Mouse (Mus musculus) embryonic facial prominence, embryonic 12.5 days (tissue): ENCODE measurements at regions not wholly inside any gene's neighbourhood (a gene's known extent, or its start where the extent isn't known, plus 50 kb on each side); places are given as distances from the start of the nearest gene placed in this dataset.

Experiments
- ATAC-seq: fragments of 200-750 bp; cut with Nextera tagmentation; 2 replicates; pipeline ENCODE4 v1.8.0; 2017; ENCODE audit not compliant: insufficient number of reproducible peaks, insufficient read depth, low FRiP score, low TSS enrichment
- H3K27ac ChIP-seq: fragments of 300-500 bp; sonication (generic); 2 replicates; pipeline ENCODE4 v1.5.1; 2016; ENCODE audit warnings: mild to moderate bottlenecking
- H3K27me3 ChIP-seq: fragments of 300-500 bp; sonication (generic); 2 replicates; pipeline ENCODE4 v1.6.1; 2016; ENCODE audit warnings: mild to moderate bottlenecking, moderate library complexity
- H3K36me3 ChIP-seq: fragments of 300-500 bp; sonication (generic); 2 replicates; pipeline ENCODE4 v1.6.1; 2016; ENCODE audit warnings: mild to moderate bottlenecking
- H3K4me1 ChIP-seq: fragments of 300-500 bp; sonication (generic); 2 replicates; pipeline ENCODE4 v1.6.1; 2016
- H3K4me2 ChIP-seq: fragments of 300-500 bp; sonication (generic); replicated peaks from 2 replicates; pipeline ENCODE4 v1.6.1; 2016; ENCODE audit warnings: mild to moderate bottlenecking, moderate library complexity
- H3K4me3 ChIP-seq: fragments of 300-500 bp; sonication (generic); 2 replicates; pipeline ENCODE4 v1.5.1; 2016; ENCODE audit warnings: mild to moderate bottlenecking
- H3K9ac ChIP-seq: fragments of 300-500 bp; sonication (generic); 2 replicates; pipeline ENCODE4 v1.6.1; 2016; ENCODE audit warnings: mild to moderate bottlenecking, moderate library complexity
- H3K9me3 ChIP-seq: fragments of 300-500 bp; sonication (generic); 2 replicates; pipeline ENCODE4 v1.6.1; 2016; ENCODE audit warnings: mild to moderate bottlenecking, moderate library complexity
- WGBS: fragments of 180-500 bp; shearing (Covaris S2); methylation state at CpG from one replicate; pipeline ENCODE4 v1.1.7; 2016; 5-methylcytosine and 5-hydroxymethylcytosine counted together

DNA sequence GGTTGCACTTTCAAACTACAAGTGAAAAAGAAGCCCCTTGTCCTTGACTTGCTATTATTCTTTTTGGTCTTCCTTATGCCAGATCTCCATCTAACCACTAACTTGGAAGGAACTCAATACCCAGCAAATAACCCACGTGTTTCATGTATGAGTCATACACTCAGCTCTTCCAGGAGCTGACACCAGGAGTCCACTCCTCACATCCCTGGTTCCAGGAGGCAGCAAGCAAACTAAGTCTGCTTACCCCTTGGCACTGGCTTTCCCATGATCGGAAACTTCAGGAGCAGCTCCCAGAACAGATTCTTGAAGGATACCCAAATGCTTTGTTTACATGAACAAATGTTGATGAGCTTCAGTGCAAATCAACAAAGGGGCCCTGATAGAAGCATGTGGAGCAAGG, 421.1 kb upstream of the 3110018I06Rik start:
- ATAC-seq: no peak
- no peak overlapping the region for H3K4me3 ChIP-seq
- no peak overlapping the region for H3K27ac ChIP-seq
- H3K9ac ChIP-seq: no peak overlapping the region
- no peaks in the 10 kb centered on the region for H3K4me1 ChIP-seq
- H3K36me3 ChIP-seq: no peaks in the 10 kb centered on the region
- 89% methylated on average over 2 of the region's 2 CpGs for WGBS
- H3K4me2 ChIP-seq: no peak overlapping the region
- no peaks in the 10 kb centered on the region for H3K9me3 ChIP-seq
- no peaks in the 10 kb centered on the region for H3K27me3 ChIP-seq

DNA sequence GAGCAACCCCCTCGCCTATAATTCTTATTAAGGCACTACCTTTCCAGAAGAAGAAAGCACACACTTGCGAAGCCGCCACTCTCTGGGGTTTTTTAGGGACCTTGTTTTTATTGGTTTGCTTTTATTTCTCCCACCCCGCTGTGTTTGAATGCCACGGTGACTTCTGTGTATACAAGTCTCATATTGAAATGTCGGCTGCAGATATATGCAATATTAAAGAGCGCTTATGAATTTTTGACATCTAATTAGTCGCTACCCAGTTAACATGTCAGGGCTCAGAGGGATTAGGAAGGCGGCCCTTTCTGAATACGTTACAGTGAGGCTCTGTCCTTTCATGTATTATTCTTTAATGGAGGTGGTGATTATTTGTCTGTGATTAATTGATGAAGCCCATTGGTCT, 405.9 kb upstream of the 3110018I06Rik start:
- Histone ChIP-seq H3K27me3 (no peaks in the 10 kb centered on the region), H3K4me3 (no peak overlapping the region), H3K9me3 (no peaks in the 10 kb centered on the region), H3K4me1 (peaks cover 18% of the 10 kb centered on the region), H3K9ac (no peak overlapping the region), H3K4me2 (no peak overlapping the region), H3K36me3 (no peaks in the 10 kb centered on the region), H3K27ac (no peak overlapping the region)
- no peak for ATAC-seq
- WGBS: 78% methylated on average over 10 of the region's 10 CpGs

GRCm38 (mm10) chr12:107085058-107085905, 403.1 kb upstream of the 3110018I06Rik start:
- ATAC-seq: no peak
- no peaks in the 10 kb centered on the region for H3K9me3 ChIP-seq
- H3K9ac ChIP-seq: no peak overlapping the region
- no peak overlapping the region for H3K4me3 ChIP-seq
- peak overlapping the region; percentile 50; the same call in 1 of the 2 replicates for H3K27ac ChIP-seq
- peak overlapping the region; percentile 24 for H3K4me2 ChIP-seq
- H3K27me3 ChIP-seq: no peaks in the 10 kb centered on the region
- H3K4me1 ChIP-seq: peaks cover 18% of the 10 kb centered on the region
- 17% methylated on average over 14 of the region's 14 CpGs for WGBS
- no peaks in the 10 kb centered on the region for H3K36me3 ChIP-seq

DNA sequence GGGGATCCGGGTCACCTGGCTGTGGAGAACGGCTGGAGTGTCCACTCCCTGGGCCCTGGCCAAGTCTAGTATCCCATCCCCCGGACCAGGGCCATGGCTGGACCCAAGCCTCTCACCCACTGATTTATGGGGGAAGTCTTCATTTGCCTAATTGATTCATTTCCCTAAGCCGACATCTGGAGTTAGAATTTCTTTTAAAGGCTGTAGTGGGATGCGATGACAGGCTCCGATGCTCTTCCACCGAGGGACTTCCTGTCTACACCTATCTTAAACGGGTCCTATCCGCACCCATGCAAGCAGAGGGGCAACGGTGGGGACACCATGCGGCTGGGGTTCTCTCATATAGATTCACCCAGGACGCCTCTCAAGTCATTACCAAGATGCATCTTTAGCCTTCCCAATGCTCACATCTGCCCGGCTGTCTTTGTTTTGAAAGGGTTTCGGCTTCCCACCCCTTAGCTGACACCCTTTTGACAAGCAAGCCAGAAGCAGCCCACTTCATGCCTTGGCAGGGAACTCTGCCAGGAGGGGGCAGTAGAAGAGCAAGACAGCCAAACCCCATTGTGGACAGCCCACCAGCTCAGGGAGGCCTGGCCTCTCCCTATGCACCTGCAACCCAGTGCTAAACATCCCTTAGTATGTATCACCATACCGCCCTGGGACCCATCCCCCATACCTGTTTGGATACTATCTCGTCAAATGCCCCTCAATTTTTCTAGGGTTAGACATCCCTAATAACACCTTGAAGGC, 402.4 kb upstream of the 3110018I06Rik start:
- no peaks in the 10 kb centered on the region for H3K9me3 ChIP-seq
- ATAC-seq: peak; percentile 72; the same call in 1 of the 2 replicates
- no peaks in the 10 kb centered on the region for H3K27me3 ChIP-seq
- H3K27ac ChIP-seq: no peak overlapping the region
- no peaks in the 10 kb centered on the region for H3K36me3 ChIP-seq
- H3K4me3 ChIP-seq: no peak overlapping the region
- no peak overlapping the region for H3K9ac ChIP-seq
- 27% methylated on average over 16 of the region's 16 CpGs for WGBS
- H3K4me1 ChIP-seq: peaks cover 18% of the 10 kb centered on the region
- peak overlapping the region; percentile 21 for H3K4me2 ChIP-seq

GRCm38 (mm10) chr12:107092151-107092550, 396.3 kb upstream of the 3110018I06Rik start:
- 88% methylated on average over 3 of the region's 3 CpGs for WGBS
- Histone ChIP-seq H3K36me3 (no peaks in the 10 kb centered on the region), H3K4me1 (no peaks in the 10 kb centered on the region), H3K4me3 (no peak overlapping the region), H3K9ac (no peak overlapping the region), H3K4me2 (no peak overlapping the region), H3K9me3 (no peaks in the 10 kb centered on the region), H3K27ac (no peak overlapping the region), H3K27me3 (no peaks in the 10 kb centered on the region)
- no peak for ATAC-seq

DNA sequence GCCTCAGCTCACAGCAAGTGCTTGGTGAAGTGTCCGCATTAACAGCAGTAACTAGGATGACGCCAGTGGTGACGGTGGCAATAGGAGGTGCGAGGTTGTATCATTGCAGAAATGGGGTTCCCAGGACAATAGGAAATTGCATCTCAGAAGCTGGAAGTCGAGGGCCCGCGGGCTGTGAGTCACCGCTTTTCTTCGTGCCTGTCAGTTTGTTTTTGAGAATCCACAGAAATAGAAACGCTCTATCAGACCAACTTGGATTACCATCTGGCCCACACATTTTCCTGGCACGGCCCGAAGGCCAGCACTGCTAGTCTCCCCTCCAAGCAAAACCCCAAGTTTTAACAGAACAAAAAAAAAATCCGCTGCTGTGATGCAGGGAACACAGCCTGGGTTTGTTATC, 395.1 kb upstream of the 3110018I06Rik start:
- H3K9me3 ChIP-seq: no peaks in the 10 kb centered on the region
- H3K9ac ChIP-seq: no peak overlapping the region
- 73% methylated on average over 13 of the region's 13 CpGs for WGBS

GRCm38 (mm10) chr12:107095409-107095808, 393.0 kb upstream of the 3110018I06Rik start:
- Histone ChIP-seq H3K9ac (no peak overlapping the region), H3K27me3 (no peaks in the 10 kb centered on the region), H3K36me3 (no peaks in the 10 kb centered on the region), H3K9me3 (no peaks in the 10 kb centered on the region), H3K4me1 (no peaks in the 10 kb centered on the region), H3K4me2 (no peak overlapping the region), H3K4me3 (no peak overlapping the region), H3K27ac (no peak overlapping the region)
- no peak for ATAC-seq
- 65% methylated on average over 6 of the region's 6 CpGs for WGBS

More for the DNA sequence above, 395.1 kb upstream of the 3110018I06Rik start:
- Histone ChIP-seq H3K27ac (no peak overlapping the region), H3K4me3 (no peak overlapping the region), H3K27me3 (no peaks in the 10 kb centered on the region), H3K4me2 (no peak overlapping the region), H3K36me3 (no peaks in the 10 kb centered on the region), H3K4me1 (no peaks in the 10 kb centered on the region)
- no peak for ATAC-seq

- H3K4me2 ChIP-seq: no peak overlapping the region
- ATAC-seq: no peak
- no peak overlapping the region for H3K4me3 ChIP-seq
- no peaks in the 10 kb centered on the region for H3K27me3 ChIP-seq
- no peak overlapping the region for H3K9ac ChIP-seq
- no peaks in the 10 kb centered on the region for H3K4me1 ChIP-seq
- H3K36me3 ChIP-seq: no peaks in the 10 kb centered on the region
- WGBS: 49% methylated on average over 8 of the region's 8 CpGs
- H3K27ac ChIP-seq: no peak overlapping the region
- no peaks in the 10 kb centered on the region for H3K9me3 ChIP-seq
These were observed 383.9 kb upstream of the 3110018I06Rik start for GRCm38 (mm10) chr12:107104570-107104969.

DNA sequence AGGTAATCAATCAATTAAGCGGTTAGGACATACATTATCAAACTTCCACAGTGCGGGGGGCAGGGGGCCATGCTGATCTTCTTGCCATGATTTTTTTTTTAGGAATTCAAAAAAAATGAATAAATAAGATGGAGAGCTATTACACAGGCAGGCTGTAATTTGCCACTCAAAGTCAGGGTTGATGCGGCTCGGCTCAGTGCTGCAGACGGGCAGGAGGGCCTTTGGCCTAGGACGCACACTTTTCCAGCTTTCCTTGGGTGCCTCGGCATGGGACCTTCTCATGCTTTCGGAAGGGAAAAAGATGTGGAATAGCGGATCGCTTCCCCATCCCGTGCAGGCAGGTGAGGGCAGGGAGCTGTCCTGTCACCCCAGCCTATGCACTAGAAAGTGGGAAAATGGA, 383.4 kb upstream of the 3110018I06Rik start:
- H3K9ac ChIP-seq: no peak overlapping the region
- no peak overlapping the region for H3K4me3 ChIP-seq
- ATAC-seq: no peak
- no peak overlapping the region for H3K27ac ChIP-seq
- H3K9me3 ChIP-seq: no peaks in the 10 kb centered on the region
- H3K36me3 ChIP-seq: no peaks in the 10 kb centered on the region
- 56% methylated on average over 11 of the region's 11 CpGs for WGBS
- H3K4me1 ChIP-seq: no peaks in the 10 kb centered on the region
- no peaks in the 10 kb centered on the region for H3K27me3 ChIP-seq
- H3K4me2 ChIP-seq: no peak overlapping the region

DNA sequence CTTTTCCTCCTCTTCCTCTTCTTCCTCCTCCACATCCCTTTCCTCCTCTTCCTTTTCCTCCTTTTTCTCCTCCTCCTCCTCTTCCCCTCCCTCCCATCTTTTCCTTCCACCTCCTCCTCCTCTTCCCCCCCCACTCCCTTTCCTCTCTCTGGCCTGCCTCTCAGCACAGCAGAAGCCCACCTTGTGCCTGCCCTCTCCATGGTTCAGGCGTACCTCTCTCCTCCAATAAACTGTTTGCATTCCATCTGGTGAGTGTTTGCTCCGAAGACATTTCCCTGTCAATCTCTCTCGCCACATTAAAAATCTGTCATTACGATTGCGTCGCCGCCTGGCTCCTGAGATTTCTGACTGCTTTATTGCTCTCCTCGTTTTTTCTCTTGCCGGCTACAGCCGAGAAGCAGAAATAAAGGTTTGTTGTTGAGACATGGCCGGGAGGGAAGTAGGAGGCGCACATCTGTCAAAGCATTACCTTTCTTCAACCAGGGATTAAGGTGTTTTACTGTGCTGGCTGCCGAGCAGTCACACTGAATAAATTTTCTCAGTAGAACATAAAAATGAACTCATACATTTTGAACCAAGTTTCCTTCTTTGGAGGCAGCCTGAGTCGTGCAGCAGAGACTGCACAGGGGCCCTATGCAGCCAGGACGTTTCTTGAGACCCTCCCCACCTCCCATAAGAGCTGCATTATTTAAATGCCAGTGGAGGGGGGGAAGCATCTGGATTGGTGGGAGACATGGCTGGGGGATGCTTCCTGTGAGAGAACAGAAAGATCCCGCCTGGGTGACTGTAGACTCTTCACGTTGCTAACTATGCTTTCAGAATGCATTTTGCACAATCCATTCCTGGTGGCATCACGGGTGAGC, 376.3 kb upstream of the 3110018I06Rik start:
- 34% methylated on average over 18 of the region's 18 CpGs for WGBS
- Histone ChIP-seq H3K9ac (no peak overlapping the region), H3K4me2 (peak overlapping the region; percentile 24; the same call in 1 of the 2 replicates), H3K27ac (0 out of 2 replicates have a peak overlapping the region, but pooled peaks have one; percentile 9), H3K27me3 (no peaks in the 10 kb centered on the region), H3K4me1 (peaks cover 10% of the 10 kb centered on the region; the same call in 1 of the 2 replicates), H3K36me3 (no peaks in the 10 kb centered on the region), H3K4me3 (no peak overlapping the region), H3K9me3 (no peaks in the 10 kb centered on the region)
- no peak for ATAC-seq

DNA sequence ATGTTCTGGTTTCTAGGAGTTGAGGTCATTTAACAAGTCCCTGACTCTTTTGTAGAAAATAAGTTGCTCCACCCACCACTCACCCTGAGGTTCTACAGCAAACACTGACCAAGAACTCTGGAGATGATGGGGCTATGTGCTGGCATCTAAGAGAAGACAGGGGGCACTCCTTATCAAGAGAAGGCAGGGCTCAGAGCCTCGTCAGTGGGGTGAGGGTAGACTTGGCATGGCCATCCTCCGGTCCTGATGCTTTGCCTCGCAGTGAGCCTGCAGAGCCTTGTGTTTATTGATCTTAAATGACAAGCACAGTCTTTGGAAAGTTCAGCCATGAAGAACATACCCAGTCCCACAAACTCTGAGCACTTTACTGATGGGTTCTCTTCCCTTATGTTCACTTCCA, 370.1 kb upstream of the 3110018I06Rik start:
- Histone ChIP-seq H3K27ac (no peak overlapping the region), H3K9me3 (no peaks in the 10 kb centered on the region), H3K27me3 (no peaks in the 10 kb centered on the region), H3K36me3 (no peaks in the 10 kb centered on the region), H3K4me1 (0 out of 2 replicates have a peak, but pooled peaks cover 4% of the 10 kb centered on the region), H3K9ac (no peak overlapping the region), H3K4me3 (no peak overlapping the region), H3K4me2 (no peak overlapping the region)
- no peak for ATAC-seq
- 84% methylated on average over 3 of the region's 3 CpGs for WGBS
